Mouse (Mus musculus) limb, embryonic 12.5 days (tissue): ENCODE data around the gene Olfr211. TPM values are rescaled to one million over a fixed set of nuclear protein-coding genes. Genes with fewer than 3 reads are reported as not detected.
"Not testable (repeated sequence)": the region's sequence is repeated elsewhere in the genome, so short reads cannot be mapped to it uniquely, and the experiment has no call there.

Source experiments
- ATAC-seq: fragments of 200-750 bp; cut with Nextera tagmentation; 2 replicates; pipeline ENCODE4 v1.8.0; 2017; ENCODE audit warnings: low read depth, moderate TSS enrichment; ENCODE audit not compliant: insufficient number of reproducible peaks, insufficient read depth, low FRiP score, low TSS enrichment
- H3K27ac ChIP-seq: fragments of 300-500 bp; sonication (generic); 2 replicates; pipeline ENCODE4 v1.5.1; 2016; ENCODE audit warnings: mild to moderate bottlenecking, moderate library complexity
- H3K27me3 ChIP-seq: fragments of 300-500 bp; sonication (generic); 2 replicates; pipeline ENCODE4 v1.6.1; 2016; ENCODE audit warnings: mild to moderate bottlenecking, moderate library complexity
- H3K36me3 ChIP-seq: fragments of 300-500 bp; sonication (generic); 2 replicates; pipeline ENCODE4 v1.6.1; 2016; ENCODE audit warnings: mild to moderate bottlenecking, moderate library complexity
- H3K4me1 ChIP-seq: fragments of 300-500 bp; sonication (generic); replicated peaks from 2 replicates; pipeline ENCODE4 v1.6.1; 2016
- H3K4me2 ChIP-seq: fragments of 300-500 bp; sonication (generic); 2 replicates; pipeline ENCODE4 v1.6.1; 2016; ENCODE audit warnings: mild to moderate bottlenecking, moderate library complexity
- H3K4me3 ChIP-seq: fragments of 300-500 bp; sonication (generic); replicated peaks from 2 replicates; pipeline ENCODE4 v1.5.1; 2016; ENCODE audit warnings: mild to moderate bottlenecking
- H3K9ac ChIP-seq: fragments of 300-500 bp; sonication (generic); replicated peaks from 2 replicates; pipeline ENCODE4 v1.6.1; 2016; ENCODE audit warnings: mild to moderate bottlenecking, moderate library complexity
- H3K9me3 ChIP-seq: fragments of 300-500 bp; sonication (generic); 2 replicates; pipeline ENCODE4 v1.6.1; 2016; ENCODE audit warnings: mild to moderate bottlenecking, moderate library complexity
- WGBS: fragments of 180-500 bp; shearing (Covaris S2); methylation state at CpG from one replicate; pipeline ENCODE4 v1.1.7; 2016; 5-methylcytosine and 5-hydroxymethylcytosine counted together
- polyA plus RNA-seq: library from polyadenylated mRNA; unstranded; fragments of >200 nt; fragmentation: Nextera tagmentation; extraction: Ambion mirVana; gene quantifications from 2 replicates; pipeline ENCODE4 v1.2.1, GENCODE M21; 2016

The Olfr211 gene
- polyA plus RNA-seq, 1 experiment from 2014 or later: not detected

GRCm38 (mm10) chr6:116486833-116487232, 2.1 kb upstream of the Olfr211 start:
- H3K9me3 ChIP-seq: no peaks in the 10 kb centered on the region
- H3K4me2 ChIP-seq: no peak overlapping the region
- H3K36me3 ChIP-seq: no peaks in the 10 kb centered on the region
- H3K9ac ChIP-seq: no peak overlapping the region
- WGBS: 81% methylated on average over 1 of the region's 1 CpGs
- no peak overlapping the region for H3K4me3 ChIP-seq
- no peaks in the 10 kb centered on the region for H3K27me3 ChIP-seq
- no peak for ATAC-seq
- H3K4me1 ChIP-seq: no peaks in the 10 kb centered on the region
- H3K27ac ChIP-seq: no peak overlapping the region

GRCm38 (mm10) chr6:116493742-116494141, 4.9 kb downstream of the Olfr211 start:
- H3K9ac ChIP-seq: no peak overlapping the region
- no peak for ATAC-seq
- H3K4me2 ChIP-seq: no peak overlapping the region
- no peaks in the 10 kb centered on the region for H3K9me3 ChIP-seq
- H3K4me1 ChIP-seq: no peaks in the 10 kb centered on the region
- no peak overlapping the region for H3K4me3 ChIP-seq
- WGBS: 82% methylated on average over 5 of the region's 5 CpGs
- no peaks in the 10 kb centered on the region; the same call in 1 of the 2 replicates for H3K27me3 ChIP-seq
- H3K27ac ChIP-seq: no peak overlapping the region
- H3K36me3 ChIP-seq: no peaks in the 10 kb centered on the region

DNA sequence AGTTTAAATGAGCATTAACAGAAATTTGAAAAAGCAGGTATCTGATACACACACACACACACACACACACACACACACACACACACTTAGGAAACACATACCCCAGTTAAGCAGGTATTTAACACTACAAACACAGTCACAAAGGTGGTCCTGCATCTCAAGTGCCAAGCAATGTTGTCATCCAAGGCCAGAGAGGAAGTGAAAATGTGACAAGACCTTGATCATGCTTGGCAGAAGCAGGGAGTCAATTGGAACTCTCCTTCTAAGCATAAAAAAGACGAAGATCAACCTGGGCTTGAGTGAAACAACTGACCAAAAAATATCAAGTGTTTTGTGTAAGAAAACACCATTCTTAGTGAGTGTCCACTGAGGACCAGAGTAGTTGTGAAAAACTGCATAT, 7.1 kb downstream of the Olfr211 start:
- WGBS: 81% methylated on average over 1 of the region's 1 CpGs
- Histone ChIP-seq H3K4me3 (no peak overlapping the region), H3K36me3 (no peaks in the 10 kb centered on the region), H3K9ac (no peak overlapping the region), H3K4me2 (no peak overlapping the region), H3K4me1 (no peaks in the 10 kb centered on the region), H3K9me3 (no peaks in the 10 kb centered on the region; the same call in 1 of the 2 replicates), H3K27me3 (no peaks in the 10 kb centered on the region; the same call in 1 of the 2 replicates), H3K27ac (no peak overlapping the region)
- ATAC-seq: no peak

DNA sequence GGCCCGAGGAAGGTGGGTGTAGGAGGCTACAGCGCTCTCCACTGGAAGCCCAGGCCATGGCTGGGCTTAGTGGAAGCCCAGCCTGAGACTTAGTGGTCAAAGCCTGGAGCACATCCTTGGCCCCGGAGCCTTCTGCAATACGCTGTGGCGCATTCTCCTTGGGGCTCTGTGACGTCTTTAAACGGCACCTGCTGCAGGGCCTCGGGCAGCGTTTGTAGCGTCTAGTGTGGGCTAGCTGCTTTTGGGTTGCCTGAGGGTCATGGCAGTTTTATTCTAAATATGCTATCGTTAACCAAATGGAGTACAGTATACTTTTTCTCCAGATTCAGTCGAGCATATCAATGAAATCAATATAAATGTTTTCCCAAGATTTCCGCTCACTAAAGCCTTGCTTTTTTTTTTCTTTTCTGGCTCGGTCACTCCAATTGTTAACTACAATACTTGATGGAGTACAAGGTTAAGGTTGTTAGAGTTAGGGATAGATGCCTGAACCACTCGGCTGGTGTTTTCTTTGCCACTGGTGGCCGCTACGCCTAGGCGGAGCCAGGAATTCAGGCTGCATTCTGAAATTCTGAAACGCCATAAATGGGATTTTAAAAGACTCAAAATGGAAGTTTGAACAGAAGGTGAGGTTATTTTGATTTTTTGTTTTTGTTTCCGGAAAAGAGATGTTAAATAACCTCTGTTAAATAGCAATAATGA, 17.6 kb downstream of the Olfr211 start, which contains the start of gene Olfr212:
Gene Olfr212 (plus strand): TSS at position 215 of the 702 bp plus-strand sequence.
- H3K27ac ChIP-seq, H3K4me2 ChIP-seq, H3K36me3 ChIP-seq, H3K4me3 ChIP-seq, H3K9ac ChIP-seq, H3K4me1 ChIP-seq, ATAC-seq, H3K27me3 ChIP-seq: not testable (repeated sequence)
- WGBS: 93% methylated on average over 20 of the region's 20 CpGs
- peaks cover 31% of the 10 kb centered on the region for H3K9me3 ChIP-seq

GRCm38 (mm10) chr6:116514832-116515231, 25.9 kb downstream of the Olfr211 start:
- no peak overlapping the region for H3K27ac ChIP-seq
- no peaks in the 10 kb centered on the region for H3K4me1 ChIP-seq
- no peaks in the 10 kb centered on the region for H3K27me3 ChIP-seq
- no peak overlapping the region for H3K9ac ChIP-seq
- H3K9me3 ChIP-seq: no peaks in the 10 kb centered on the region
- ATAC-seq: no peak
- H3K4me3 ChIP-seq: no peak overlapping the region
- H3K36me3 ChIP-seq: no peaks in the 10 kb centered on the region
- no peak overlapping the region for H3K4me2 ChIP-seq

DNA sequence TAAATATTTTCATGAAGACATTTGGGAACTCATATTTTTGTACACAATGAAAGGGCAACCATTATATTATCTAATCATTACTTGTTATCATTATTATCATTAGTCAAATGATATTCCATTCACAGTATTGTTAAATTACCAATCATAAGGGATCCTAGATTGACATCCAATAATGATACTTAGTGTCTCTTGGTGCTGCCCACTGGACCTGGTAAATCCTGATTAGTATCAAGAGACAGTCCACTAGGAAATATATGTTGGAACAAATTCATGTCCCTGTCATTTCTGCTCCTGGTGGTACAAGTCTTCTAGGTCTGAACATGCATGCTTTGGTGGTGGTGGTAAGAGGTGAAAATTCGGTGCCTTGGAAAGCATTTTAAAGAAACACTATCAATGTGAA, 49.3 kb downstream of the Olfr211 start, which contains the start of gene Olfr213:
Gene Olfr213 (plus strand): TSS at position 301 of the 400 bp plus-strand sequence.
- Histone ChIP-seq H3K4me1 (no peaks in the 10 kb centered on the region), H3K9me3 (no peaks in the 10 kb centered on the region), H3K27ac (no peak within 1 kb of the TSS), H3K4me2 (no peak within 1 kb of the TSS), H3K9ac (no peak within 1 kb of the TSS), H3K4me3 (no peak within 1 kb of the TSS), H3K27me3 (no peaks in the 10 kb centered on the region), H3K36me3 (no peaks in the 10 kb centered on the region)
- no peak for ATAC-seq
- WGBS: 78% methylated on average over 1 of the region's 1 CpGs

DNA sequence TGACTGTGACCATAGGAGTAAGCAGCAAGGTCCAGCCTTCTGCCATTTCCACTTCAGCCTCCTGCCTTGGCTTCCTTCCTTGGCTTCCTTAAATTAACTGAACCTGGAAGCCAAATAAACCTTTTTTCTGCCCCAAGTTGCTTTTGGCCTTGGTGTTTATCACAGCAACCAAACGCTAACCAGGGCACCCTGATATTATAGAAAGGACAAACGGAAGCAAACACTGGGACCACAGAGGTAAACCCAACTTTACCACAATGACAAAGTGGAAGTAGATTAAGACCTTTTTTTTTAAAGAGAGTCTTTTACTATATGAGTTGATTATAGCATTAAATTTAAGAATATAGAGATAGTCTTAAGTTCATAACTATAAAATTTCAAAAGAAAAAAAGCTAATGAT, 53.6 kb downstream of the Olfr211 start:
- Histone ChIP-seq H3K9me3 (no peaks in the 10 kb centered on the region), H3K27me3 (no peaks in the 10 kb centered on the region), H3K4me2 (no peak overlapping the region), H3K9ac (no peak overlapping the region), H3K36me3 (no peaks in the 10 kb centered on the region), H3K4me1 (no peaks in the 10 kb centered on the region), H3K4me3 (no peak overlapping the region), H3K27ac (no peak overlapping the region)
- 82% methylated on average over 2 of the region's 2 CpGs for WGBS
- ATAC-seq: no peak

Other genes starting within 250 kb of the Olfr211 start
- gene Zfand4, start 224.9 kb upstream of the Olfr211 start, polyA plus RNA-seq: 7.6 and 8.1 TPM in 2 replicates
- 24.0 and 24.3 TPM in 2 replicates for gene March8, start 151.1 kb upstream of the Olfr211 start, polyA plus RNA-seq
- gene Alox5, start 27.9 kb upstream of the Olfr211 start, polyA plus RNA-seq: 0.59 and 0.82 TPM in 2 replicates
- gene Olfr212, start 17.4 kb downstream of the Olfr211 start, polyA plus RNA-seq: not detected in 2 replicates
- gene Olfr213, start 49.4 kb downstream of the Olfr211 start, polyA plus RNA-seq: not detected in 2 replicates
- 0.29 and 0.37 TPM in 2 replicates for gene Gm5580, start 62.0 kb downstream of the Olfr211 start, polyA plus RNA-seq
- gene Olfr214, start 65.1 kb downstream of the Olfr211 start, polyA plus RNA-seq: not detected in 2 replicates
- not detected in 2 replicates for gene Olfr215, start 95.1 kb downstream of the Olfr211 start, polyA plus RNA-seq
- 262 and 269 TPM in 2 replicates for gene Zfp422, start 139.9 kb downstream of the Olfr211 start, polyA plus RNA-seq
- 19.9 and 22.1 TPM in 2 replicates for gene Depp1, start 161.5 kb downstream of the Olfr211 start, polyA plus RNA-seq
- gene Rassf4, start 184.9 kb downstream of the Olfr211 start, polyA plus RNA-seq: 6.2 and 6.5 TPM in 2 replicates
- 0.06 TPM in 2 replicates for gene Tmem72, start 227.8 kb downstream of the Olfr211 start, polyA plus RNA-seq